Mouse (Mus musculus) bone marrow, adult 2 months (tissue): ENCODE results near the gene Cd47. TPM values are rescaled to one million over a fixed set of nuclear protein-coding genes. Genes with fewer than 3 reads are reported as not detected.

Experiments
- H3K27ac ChIP-seq: fragments of 200-500 bp; 2 replicates; pipeline ENCODE4 v1.5.1; 2012; ENCODE audit warnings: low read depth, mild to moderate bottlenecking, control low read depth, inconsistent platforms, low read length; ENCODE audit not compliant: control insufficient read depth, poor library complexity, insufficient read depth
- H3K4me1 ChIP-seq: fragments of 200-500 bp; 2 replicates; pipeline ENCODE4 v1.6.1; 2011; ENCODE audit warnings: low read length; ENCODE audit not compliant: control insufficient read depth, insufficient read depth
- H3K4me3 ChIP-seq: fragments of 200-500 bp; replicated peaks from 2 replicates; pipeline ENCODE3; 2011; ENCODE audit warnings: mild to moderate bottlenecking, low read depth, low read length, control low read depth; ENCODE audit not compliant: control insufficient read depth
- CTCF ChIP-seq: fragments of 200-500 bp; IDR thresholded peaks from 2 replicates; pipeline ENCODE4 v1.5.1; 2011; ENCODE audit warnings: low read length, control low read depth; ENCODE audit not compliant: control insufficient read depth, insufficient read depth
- POLR2A ChIP-seq: fragments of 200-500 bp; IDR thresholded peaks from 2 replicates; pipeline ENCODE4 v1.6.1; 2011; ENCODE audit warnings: low read depth, mild to moderate bottlenecking, control low read depth, low read length, borderline replicate concordance; ENCODE audit not compliant: control insufficient read depth
- WGBS: fragments of 180-500 bp; shearing (Covaris S2); methylation state at CpG from one replicate; pipeline ENCODE4 v1.1.7; 2018; 5-methylcytosine and 5-hydroxymethylcytosine counted together
- polyA plus RNA-seq: library from polyadenylated mRNA; stranded (reverse); fragments of >200 nt; gene quantifications from 2 replicates; pipeline ENCODE4 v1.2.4, GENCODE M21; 2011; ENCODE audit warnings: low replicate concordance; ENCODE audit not compliant: missing spikeins, insufficient read depth, insufficient read length

Cd47 gene
- polyA plus RNA-seq, 1 experiment = 159 TPM

DNA sequence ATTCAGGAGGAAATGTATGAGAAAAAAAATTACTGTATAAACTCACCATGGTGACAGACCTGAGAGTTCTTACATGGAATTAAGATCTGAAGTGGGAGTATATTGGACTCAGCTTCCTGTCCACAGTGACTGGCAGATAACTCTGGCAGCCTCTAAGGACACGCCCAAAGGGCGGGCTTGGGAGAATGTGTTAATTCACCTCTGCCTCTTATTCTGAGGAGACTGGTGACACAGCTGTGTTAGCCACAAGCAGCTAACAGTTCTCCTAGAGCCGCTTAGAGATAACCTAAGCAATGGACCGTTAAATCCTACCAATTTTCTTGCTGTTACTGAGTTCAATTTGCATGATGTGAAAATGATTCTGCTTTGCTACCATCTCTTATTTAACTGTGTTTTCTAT, 107.0 kb downstream of the Cd47 start:
- Histone ChIP-seq H3K4me3 (no peak overlapping the region), H3K4me1 (peaks cover 2% of the 10 kb centered on the region; the same call in 1 of the 2 replicates), H3K27ac (no peak overlapping the region)
- WGBS = 13% methylated on average over 4 of the region's 4 CpGs
- no peak for TF ChIP-seq POLR2A
- no peak for TF ChIP-seq CTCF

DNA sequence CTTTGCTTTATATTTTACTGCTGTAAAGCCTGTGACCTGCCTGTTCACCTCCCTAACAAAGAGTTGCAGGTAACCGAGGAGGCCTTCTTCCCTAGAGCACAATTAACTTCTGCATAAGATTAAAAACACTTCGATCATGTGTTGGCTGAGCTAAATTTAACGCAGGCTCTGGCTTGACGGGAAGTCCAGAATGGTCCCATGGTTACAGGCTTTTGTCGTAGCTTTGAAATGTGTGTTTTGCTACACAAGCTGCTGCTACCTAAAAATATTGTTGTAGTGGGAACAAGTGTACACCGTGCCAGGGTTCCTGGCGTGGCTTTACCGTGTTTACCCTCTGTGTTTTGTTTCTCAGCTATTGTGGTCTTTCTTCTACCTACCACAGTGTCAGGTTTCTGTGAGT, 109.2 kb downstream of the Cd47 start:
- TF ChIP-seq CTCF (no peak), POLR2A (no peak)
- Histone ChIP-seq H3K4me1 (no peaks in the 10 kb centered on the region; the same call in 1 of the 2 replicates), H3K4me3 (no peak overlapping the region), H3K27ac (no peak overlapping the region)
- 54% methylated on average over 8 of the region's 8 CpGs for WGBS

DNA sequence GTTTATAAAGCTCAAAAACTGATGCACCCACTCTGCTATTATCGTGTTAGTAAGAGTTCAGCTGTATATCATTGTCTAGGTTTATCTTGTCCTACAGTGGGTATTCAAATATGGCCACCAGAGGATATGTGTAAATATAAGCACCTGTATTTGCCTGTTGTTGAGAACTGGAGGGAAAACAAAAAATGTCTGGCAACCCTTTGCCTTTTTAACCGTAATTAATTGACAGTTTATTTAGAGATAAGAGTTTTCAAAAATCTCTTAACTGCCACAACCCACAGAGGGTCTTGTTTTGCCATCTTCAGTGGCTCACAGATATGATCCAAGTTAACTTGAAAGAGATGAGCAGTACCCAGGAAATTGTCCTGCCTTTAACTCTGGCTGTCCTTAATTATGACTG, 113.8 kb downstream of the Cd47 start:
- H3K4me3 ChIP-seq = no peak overlapping the region
- no peak overlapping the region for H3K27ac ChIP-seq
- H3K4me1 ChIP-seq = no peaks in the 10 kb centered on the region; the same call in 1 of the 2 replicates
- WGBS = 69% methylated on average over 2 of the region's 2 CpGs
- TF ChIP-seq CTCF = no peak
- no peak for TF ChIP-seq POLR2A

DNA sequence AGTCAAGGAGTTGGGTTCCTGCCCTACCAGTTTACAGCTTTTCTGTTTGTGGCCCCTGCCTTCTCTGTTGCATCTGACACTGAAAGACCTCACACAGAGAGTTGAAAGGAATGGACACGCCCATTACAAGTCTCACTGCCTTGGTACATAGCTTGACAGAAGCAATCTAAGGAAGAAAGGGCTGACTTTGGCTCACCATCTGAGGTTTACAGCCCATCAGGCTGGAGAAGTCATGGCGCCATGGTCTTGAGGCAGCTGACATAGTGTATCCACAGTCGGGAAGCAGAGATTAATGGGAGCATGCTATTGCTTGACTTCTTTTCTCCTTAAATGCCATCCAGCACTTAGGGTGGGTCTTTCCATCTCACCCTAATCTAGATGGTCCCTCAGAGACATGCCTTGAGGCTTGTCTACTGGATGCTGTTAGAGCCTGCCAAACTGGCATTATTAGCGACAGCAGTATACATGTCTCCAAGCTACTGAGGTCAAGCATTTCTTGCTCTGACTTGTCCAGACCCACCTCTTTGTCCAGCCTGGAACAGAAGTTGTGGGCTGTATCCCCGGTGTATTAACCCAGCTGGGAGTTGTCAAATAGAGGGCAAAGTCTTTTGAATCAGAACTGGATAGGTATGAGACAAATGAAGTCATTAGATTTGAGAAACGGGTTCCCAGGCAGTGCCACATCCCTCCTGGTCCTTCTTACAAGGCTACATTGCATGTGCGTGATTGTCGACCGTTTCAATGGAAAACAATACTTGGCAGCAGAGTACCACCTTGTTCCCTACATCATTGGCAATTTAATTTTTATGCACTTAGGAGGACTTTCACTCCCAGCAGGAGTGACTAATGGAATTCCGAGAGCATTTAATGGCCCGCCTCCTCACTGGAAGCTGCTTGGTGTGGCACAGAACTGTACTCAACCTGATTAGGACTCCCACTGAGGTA, 115.5 kb downstream of the Cd47 start:
- Histone ChIP-seq H3K4me3 (no peak overlapping the region), H3K27ac (no peak overlapping the region), H3K4me1 (no peaks in the 10 kb centered on the region; the same call in 1 of the 2 replicates)
- TF ChIP-seq CTCF = no peak
- no peak for TF ChIP-seq POLR2A
- 90% methylated on average over 11 of the region's 11 CpGs for WGBS

DNA sequence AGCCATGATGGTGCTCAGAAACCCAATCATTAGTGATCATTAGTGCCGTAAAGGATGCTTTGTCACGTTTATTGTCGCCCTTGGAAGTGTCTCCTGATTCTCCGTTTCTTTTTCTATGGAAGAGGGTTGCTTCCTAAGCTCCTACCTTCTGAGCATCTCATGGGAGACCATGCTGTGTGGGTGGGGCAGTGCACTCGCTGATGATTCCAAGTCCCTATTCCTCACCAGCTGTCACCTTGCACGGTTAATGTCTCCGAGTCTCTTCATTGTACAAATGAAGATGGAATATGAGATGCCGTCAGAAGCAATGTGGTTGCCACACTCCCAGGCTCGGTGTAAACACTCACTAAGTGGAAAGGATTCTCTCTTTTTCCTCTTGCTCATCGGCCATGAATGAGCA, 119.9 kb downstream of the Cd47 start:
- Histone ChIP-seq H3K4me3 (no peak overlapping the region), H3K4me1 (no peaks in the 10 kb centered on the region), H3K27ac (no peak overlapping the region)
- TF ChIP-seq POLR2A (no peak), CTCF (no peak)
- 94% methylated on average over 10 of the region's 10 CpGs for WGBS

DNA sequence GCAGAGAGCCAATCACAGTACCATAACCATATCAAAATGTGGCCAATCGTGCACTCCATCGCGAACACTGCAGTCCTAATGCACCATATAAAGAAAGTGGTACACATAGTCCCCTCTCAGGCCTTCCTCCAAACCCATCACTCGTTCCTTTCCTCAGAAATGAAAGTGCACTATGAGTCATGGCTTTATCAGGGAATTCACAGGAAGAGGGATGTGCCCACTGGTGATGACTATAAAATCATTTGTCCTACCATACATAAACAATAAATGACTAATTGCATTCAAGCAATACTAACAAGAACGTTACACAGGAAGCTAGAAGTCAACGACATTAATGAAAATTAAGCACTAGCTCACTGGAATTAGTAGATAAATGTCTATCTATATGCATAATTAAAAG, 121.3 kb downstream of the Cd47 start:
- no peak for TF ChIP-seq CTCF
- TF ChIP-seq POLR2A = no peak
- WGBS = 88% methylated on average over 6 of the region's 6 CpGs
- no peaks in the 10 kb centered on the region for H3K4me1 ChIP-seq
- no peak overlapping the region for H3K27ac ChIP-seq
- no peak overlapping the region for H3K4me3 ChIP-seq

DNA sequence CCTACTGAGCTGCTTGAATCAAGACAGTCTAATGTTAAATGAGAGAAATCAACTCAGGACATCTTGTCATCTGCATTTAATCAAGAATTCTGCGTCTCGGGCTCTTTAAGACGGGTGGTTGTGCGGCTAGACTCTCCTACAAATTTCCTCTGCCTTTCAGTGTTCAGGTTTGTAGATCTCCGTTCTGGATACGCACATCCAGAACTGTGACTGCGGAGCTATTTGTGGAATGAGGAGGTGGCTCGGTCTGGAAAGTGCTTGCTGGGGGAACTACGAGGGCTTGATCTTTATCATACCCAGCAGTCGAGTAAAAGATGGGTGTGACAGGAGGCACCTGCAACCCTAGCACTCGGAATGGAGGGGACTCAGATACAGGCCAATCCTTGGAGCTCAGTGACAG, 121.8 kb downstream of the Cd47 start:
- no peak overlapping the region for H3K4me3 ChIP-seq
- no peak for TF ChIP-seq CTCF
- TF ChIP-seq POLR2A = no peak
- WGBS = 81% methylated on average over 11 of the region's 11 CpGs
- H3K27ac ChIP-seq = no peak overlapping the region
- no peaks in the 10 kb centered on the region for H3K4me1 ChIP-seq

DNA sequence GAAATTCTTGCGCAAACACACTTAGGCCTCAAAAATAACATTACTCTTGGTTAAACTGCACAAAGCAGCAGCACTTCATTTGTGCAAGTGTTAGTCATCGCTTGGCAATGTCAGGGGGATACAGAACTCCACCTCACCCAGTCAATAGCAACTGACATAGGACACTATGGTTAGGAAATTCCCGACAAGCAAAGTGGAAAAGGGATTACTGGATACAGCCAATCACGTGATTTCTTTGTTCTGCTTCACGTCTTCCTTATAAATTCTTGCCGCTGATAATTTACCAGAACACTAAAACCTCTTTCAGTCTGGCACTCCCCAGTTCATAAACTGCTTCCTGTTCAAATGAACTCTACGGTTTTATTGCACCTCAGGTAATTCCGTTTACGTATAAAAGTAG, 123.4 kb downstream of the Cd47 start:
- Histone ChIP-seq H3K4me1 (no peaks in the 10 kb centered on the region), H3K27ac (no peak overlapping the region), H3K4me3 (no peak overlapping the region)
- WGBS = 88% methylated on average over 9 of the region's 9 CpGs
- no peak for TF ChIP-seq POLR2A
- no peak for TF ChIP-seq CTCF
